Mouse (Mus musculus) G1E (cell line): ENCODE data around the gene Gm49388.

Source experiments
- CTCF ChIP-seq: IDR thresholded peaks from 2 replicates; pipeline ENCODE4 v1.5.1; 2012; ENCODE audit warnings: low read depth, low read length, inconsistent platforms, mixed read lengths
- GATA1 ChIP-seq: IDR thresholded peaks from 2 replicates; pipeline ENCODE4 v1.6.1; 2012; ENCODE audit warnings: borderline replicate concordance, low read length, inconsistent platforms, mixed read lengths
- POLR2AphosphoS5 ChIP-seq: IDR thresholded peaks from 2 replicates; pipeline ENCODE4 v1.6.1; 2012; ENCODE audit warnings: low read depth, low read length, inconsistent platforms; ENCODE audit not compliant: insufficient replicate concordance
- TAL1 ChIP-seq: conservative IDR thresholded peaks from 2 replicates; pipeline ENCODE4 v1.6.1; 2012; ENCODE audit warnings: low read depth, low read length, inconsistent platforms, mixed read lengths

DNA sequence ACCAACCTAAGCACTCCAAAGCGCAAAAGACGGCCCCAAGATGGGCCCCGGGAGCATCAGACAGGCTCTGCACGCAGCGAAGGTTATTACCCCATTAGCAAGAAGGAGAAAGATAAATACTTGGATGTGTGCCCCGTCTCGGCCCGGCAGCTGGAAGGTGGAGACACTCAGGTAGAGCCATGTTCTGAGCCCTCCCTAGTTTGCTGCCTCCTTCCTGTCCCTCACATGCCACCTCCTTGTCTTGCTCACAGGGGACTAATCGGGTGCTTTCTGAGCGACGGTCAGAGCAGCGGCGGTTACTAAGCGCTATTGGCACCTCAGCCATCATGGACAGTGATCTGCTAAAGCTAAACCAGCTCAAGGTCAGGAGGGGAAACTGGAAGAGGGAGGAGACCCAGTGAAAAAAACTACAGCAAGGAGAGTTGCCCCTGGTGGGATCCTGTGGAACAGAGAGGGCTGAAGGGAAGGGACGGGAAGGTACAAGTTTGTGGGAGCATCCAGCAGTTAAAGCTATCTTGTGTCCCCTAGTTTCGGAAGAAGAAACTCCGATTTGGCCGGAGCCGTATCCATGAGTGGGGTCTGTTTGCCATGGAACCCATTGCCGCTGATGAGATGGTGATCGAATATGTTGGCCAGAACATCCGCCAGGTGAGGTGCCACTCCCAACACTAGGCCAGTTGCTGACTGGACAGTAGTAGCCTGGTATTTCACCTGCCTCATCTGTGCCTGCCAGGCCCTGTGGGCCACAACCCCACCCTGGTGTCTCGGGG, 11.9 kb downstream of the Gm49388 start:
- no peak for TF ChIP-seq CTCF
- TF ChIP-seq POLR2AphosphoS5, result no peak
- no peak for TF ChIP-seq GATA1
- no peak for TF ChIP-seq TAL1
